Mouse (Mus musculus): ENCODE results near the gene Gzf1. TPM values are rescaled to one million over a fixed set of nuclear protein-coding genes. Genes with fewer than 3 reads are reported as not detected.

Gene Gzf1
- polyA plus RNA-seq, 1 experiment from 2014 or later: 16.3 TPM

- ATAC-seq (ENCODE audit: low FRiP score, low read depth): no peak
Measured at GRCm38 (mm10) chr2:148712326-148712725, 31.5 kb downstream of the Gzf1 start.

GRCm38 (mm10) chr2:148717072-148717471, 36.2 kb downstream of the Gzf1 start:
- H3K4me2 ChIP-seq: no peak overlapping the region
- no peaks in the 10 kb centered on the region for H3K4me1 ChIP-seq (replicated peaks)
- no peaks in the 10 kb centered on the region for H3K36me3 ChIP-seq
- WGBS: 85% methylated on average over 2 of the region's 2 CpGs
- no peak overlapping the region for H3K27ac ChIP-seq (replicated peaks)
- no peak for ATAC-seq (ENCODE audit: low FRiP score, low read depth)
- no peaks in the 10 kb centered on the region for H3K27me3 ChIP-seq
- no peaks in the 10 kb centered on the region for H3K9me3 ChIP-seq
- no peak overlapping the region for H3K9ac ChIP-seq
- no peak overlapping the region for H3K4me3 ChIP-seq

More at GRCm38 (mm10) chr2:148712326-148712725, 31.5 kb downstream of the Gzf1 start:
- Histone ChIP-seq H3K9ac (no peak overlapping the region), H3K27ac (replicated peaks) (no peak overlapping the region), H3K4me2 (no peak overlapping the region), H3K4me3 (no peak overlapping the region), H3K9me3 (no peaks in the 10 kb centered on the region), H3K36me3 (peaks cover 18% of the 10 kb centered on the region; the same call in 1 of the 2 replicates), H3K4me1 (replicated peaks) (no peaks in the 10 kb centered on the region), H3K27me3 (no peaks in the 10 kb centered on the region)
- 87% methylated on average over 3 of the region's 3 CpGs for WGBS

- Histone ChIP-seq H3K36me3 (no peaks in the 10 kb centered on the region), H3K27ac (replicated peaks) (no peak overlapping the region), H3K4me2 (no peak overlapping the region), H3K9ac (no peak overlapping the region), H3K4me1 (replicated peaks) (no peaks in the 10 kb centered on the region), H3K9me3 (no peaks in the 10 kb centered on the region), H3K27me3 (no peaks in the 10 kb centered on the region), H3K4me3 (no peak overlapping the region)
- no peak for ATAC-seq (ENCODE audit: low FRiP score, low read depth)
- WGBS: 80% methylated on average over 2 of the region's 2 CpGs
Measured at GRCm38 (mm10) chr2:148719271-148719995, 38.6 kb downstream of the Gzf1 start.

- no peaks in the 10 kb centered on the region for H3K9me3 ChIP-seq
- peak overlapping the region; percentile 95 for H3K9ac ChIP-seq
- H3K4me2 ChIP-seq: peak overlapping the region; percentile 88
- peaks cover 24% of the 10 kb centered on the region for H3K4me1 ChIP-seq (replicated peaks)
- H3K36me3 ChIP-seq: no peaks in the 10 kb centered on the region
- peak overlapping the region; percentile 75 for H3K27ac ChIP-seq (replicated peaks)
- peak; percentile 85 for ATAC-seq (ENCODE audit: low FRiP score, low read depth)
- H3K4me3 ChIP-seq: peak overlapping the region; percentile 84
- under 1% methylated on average over 35 of the region's 35 CpGs for WGBS
- no peaks in the 10 kb centered on the region for H3K27me3 ChIP-seq
Measured at GRCm38 (mm10) chr2:148731614-148732326, 50.9 kb downstream of the Gzf1 start.

DNA sequence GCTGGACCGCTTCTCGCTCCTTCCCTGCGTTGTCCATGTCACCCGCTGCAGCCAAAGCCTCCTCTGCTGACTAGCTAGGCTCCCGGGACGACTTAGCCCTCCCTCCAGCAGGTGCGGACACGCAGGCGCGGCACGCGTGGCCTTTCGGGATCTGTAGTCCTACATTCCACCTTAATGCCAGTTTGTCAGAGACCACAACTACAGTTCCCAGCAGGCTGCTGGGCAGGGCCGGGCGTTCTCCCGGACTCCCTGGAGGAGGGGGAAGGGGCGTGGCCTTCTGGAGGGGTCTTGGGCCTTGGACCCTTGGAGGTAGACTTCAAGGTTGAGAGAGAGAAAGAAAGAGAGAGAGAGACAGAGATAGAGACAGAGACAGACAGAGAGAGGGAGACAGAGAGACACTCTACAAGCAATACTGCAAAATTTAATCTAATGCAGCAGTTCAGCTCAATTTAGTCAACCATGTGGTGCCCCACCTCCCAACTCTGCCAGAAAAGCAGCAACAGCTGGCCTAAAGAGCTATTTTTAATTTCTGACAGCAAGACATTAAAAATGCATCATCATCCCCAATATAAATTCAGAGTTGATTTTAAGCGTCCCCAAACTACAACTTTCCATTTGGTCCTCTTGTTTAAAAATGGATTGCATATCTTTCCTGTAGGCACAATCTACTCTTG, 51.6 kb downstream of the Gzf1 start, which contains the start of gene Napb:
Gene Napb (minus strand): TSS at position 141 of the 674 bp plus-strand sequence.
- Histone ChIP-seq H3K4me3 (peak within 1 kb of the TSS; percentile 84), H3K27me3 (no peaks in the 10 kb centered on the region), H3K36me3 (no peaks in the 10 kb centered on the region), H3K9me3 (no peaks in the 10 kb centered on the region), H3K4me1 (replicated peaks) (peaks cover 24% of the 10 kb centered on the region), H3K9ac (peak within 1 kb of the TSS; percentile 95), H3K27ac (replicated peaks) (peak within 1 kb of the TSS; percentile 75), H3K4me2 (peak within 1 kb of the TSS; percentile 88)
- WGBS: 3% methylated on average over 18 of the region's 18 CpGs
- ATAC-seq (ENCODE audit: low FRiP score, low read depth): peak; percentile 100

Other genes starting within 250 kb of the Gzf1 start
- gene Cd93, start 237.5 kb upstream of the Gzf1 start, polyA plus RNA-seq (2015; fragmentation: Nextera tagmentation; extraction: Ambion mirVana): 8.0 and 8.8 TPM in 2 replicates
- 42.2 and 42.4 TPM in 2 replicates for gene Nxt1, start 8.4 kb upstream of the Gzf1 start, polyA plus RNA-seq (2015; fragmentation: Nextera tagmentation; extraction: Ambion mirVana)
- 77.7 and 84.2 TPM in 2 replicates for gene Napb, start 51.4 kb downstream of the Gzf1 start, polyA plus RNA-seq (2015; fragmentation: Nextera tagmentation; extraction: Ambion mirVana)
- not detected in 2 replicates for gene Cstl1, start 69.3 kb downstream of the Gzf1 start, polyA plus RNA-seq (2015; fragmentation: Nextera tagmentation; extraction: Ambion mirVana)
- gene Cst11, start 90.5 kb downstream of the Gzf1 start, polyA plus RNA-seq (2015; fragmentation: Nextera tagmentation; extraction: Ambion mirVana): not detected in 2 replicates
- not detected in 2 replicates for gene 8030411F24Rik, start 101.0 kb downstream of the Gzf1 start, polyA plus RNA-seq (2015; fragmentation: Nextera tagmentation; extraction: Ambion mirVana)
- gene Cst12, start 108.3 kb downstream of the Gzf1 start, polyA plus RNA-seq (2015; fragmentation: Nextera tagmentation; extraction: Ambion mirVana): not detected in 2 replicates
- not detected in 2 replicates for gene Cst8, start 117.8 kb downstream of the Gzf1 start, polyA plus RNA-seq (2015; fragmentation: Nextera tagmentation; extraction: Ambion mirVana)
- not detected in 2 replicates for gene Cst13, start 139.1 kb downstream of the Gzf1 start, polyA plus RNA-seq (2015; fragmentation: Nextera tagmentation; extraction: Ambion mirVana)
- not detected in 2 replicates for gene Cst9, start 154.1 kb downstream of the Gzf1 start, polyA plus RNA-seq (2015; fragmentation: Nextera tagmentation; extraction: Ambion mirVana)
- not detected in 2 replicates for gene 9230104L09Rik, start 184.0 kb downstream of the Gzf1 start, polyA plus RNA-seq (2015; fragmentation: Nextera tagmentation; extraction: Ambion mirVana)
- 672 and 703 TPM in 2 replicates for gene Cst3, start 194.7 kb downstream of the Gzf1 start, polyA plus RNA-seq (2015; fragmentation: Nextera tagmentation; extraction: Ambion mirVana)

All from hindbrain, embryonic 15.5 days (tissue).